Mouse (Mus musculus) G1E (cell line): ENCODE results near the gene Resf1.

Experiments used
- CTCF ChIP-seq: IDR thresholded peaks from 2 replicates; pipeline ENCODE4 v1.5.1; 2012; ENCODE audit warnings: low read depth, low read length, inconsistent platforms, mixed read lengths
- GATA1 ChIP-seq: IDR thresholded peaks from 2 replicates; pipeline ENCODE4 v1.6.1; 2012; ENCODE audit warnings: borderline replicate concordance, low read length, inconsistent platforms, mixed read lengths

GRCm38 (mm10) chr6:149354826-149355495, 45.7 kb downstream of the Resf1 start:
- no peak for TF ChIP-seq CTCF
- TF ChIP-seq GATA1: no peak
